Mouse (Mus musculus) MEL (cell line): Measurements from ENCODE around the gene Ablim2. TPM values are rescaled to one million over a fixed set of nuclear protein-coding genes. Genes with fewer than 3 reads are reported as not detected.

Experiments
- DNase-seq: peaks from one replicate; pipeline ENCODE4 v3.0.0; 2011; ENCODE audit warnings: low read depth, low spot score
- H3K27ac ChIP-seq: 2 replicates; pipeline ENCODE4 v1.5.1; 2012; ENCODE audit warnings: low read depth, mild to moderate bottlenecking, control low read depth, low read length, moderate library complexity; ENCODE audit not compliant: control insufficient read depth
- H3K27me3 ChIP-seq, 2 experiments: fragments of 150-350 bp in 1 of 2; sonication (generic) in 1 of 2; 2 replicates each; pipeline ENCODE4 v1.6.1; 2012; ENCODE audit warnings: low read length in 2 of 2, mild to moderate bottlenecking in 2 of 2, improper control_type of control experiment in 1 of 2, moderate library complexity in 1 of 2; ENCODE audit not compliant: insufficient read depth in 2 of 2, control insufficient read depth in 1 of 2
- H3K36me3 ChIP-seq, 2 experiments: 2 replicates each; pipeline ENCODE4 v1.6.1; 2012 to 2014; ENCODE audit warnings: low read length in 2 of 2, improper control_type of control experiment in 1 of 2, inconsistent platforms in 1 of 2, mild to moderate bottlenecking in 1 of 2; ENCODE audit not compliant: insufficient read depth in 2 of 2, control insufficient read depth in 1 of 2
- H3K4me1 ChIP-seq, 2 experiments: fragments of 150-350 bp in 1 of 2; sonication (generic) in 1 of 2; 2 replicates each; pipeline ENCODE4 v1.6.1; 2012; ENCODE audit warnings: low read length in 2 of 2, improper control_type of control experiment in 1 of 2, mild to moderate bottlenecking in 1 of 2; ENCODE audit not compliant: insufficient read depth in 2 of 2, control insufficient read depth in 1 of 2
- H3K4me3 ChIP-seq, 2 experiments: fragments of 150-350 bp in 1 of 2; sonication (generic) in 1 of 2; 2 replicates each; pipeline ENCODE4 v1.5.1; 2012; ENCODE audit warnings: low read depth in 2 of 2, low read length in 2 of 2, mild to moderate bottlenecking in 2 of 2, moderate library complexity in 2 of 2, control low read depth in 1 of 2, improper control_type of control experiment in 1 of 2; ENCODE audit not compliant: control insufficient read depth in 1 of 2, insufficient read depth in 1 of 2
- H3K79me2 ChIP-seq: 2 replicates; pipeline ENCODE4 v1.6.1; 2012; ENCODE audit warnings: mild to moderate bottlenecking, low read length, moderate library complexity; ENCODE audit not compliant: control insufficient read depth, poor library complexity, insufficient read depth
- H3K9ac ChIP-seq: 2 replicates; pipeline ENCODE4 v1.6.1; 2012; ENCODE audit warnings: low read depth, mild to moderate bottlenecking, control low read depth, low read length, moderate library complexity; ENCODE audit not compliant: control insufficient read depth, poor library complexity, severe bottlenecking
- H3K9me3 ChIP-seq: fragments of 150-350 bp; sonication (generic); replicated peaks from 2 replicates; pipeline ENCODE4 v1.6.1; 2012; ENCODE audit warnings: mild to moderate bottlenecking, low read length, improper control_type of control experiment, moderate library complexity; ENCODE audit not compliant: insufficient read depth
- CHD2 ChIP-seq: IDR thresholded peaks from 2 replicates; pipeline ENCODE4 v1.6.1; 2011; ENCODE audit warnings: low read length, improper control_type of control experiment
- CTCF ChIP-seq, 3 experiments: IDR thresholded peaks in 2 of 3; conservative IDR thresholded peaks in 1 of 3; 2 replicates each; pipeline ENCODE4 v1.5.1; 2011 to 2012; ENCODE audit warnings: low read length in 3 of 3, low read depth in 2 of 3, mild to moderate bottlenecking in 2 of 3, improper control_type of control experiment in 1 of 3, inconsistent platforms in 1 of 3, mixed read lengths in 1 of 3, moderate library complexity in 1 of 3; ENCODE audit not compliant: control insufficient read depth in 1 of 3, insufficient read depth in 1 of 3, poor library complexity in 1 of 3, severe bottlenecking in 1 of 3
- E2F4 ChIP-seq: IDR thresholded peaks from 2 replicates; pipeline ENCODE4 v1.6.1; 2011; ENCODE audit warnings: low read depth, low read length, improper control_type of control experiment, borderline replicate concordance
- ELF1 ChIP-seq: IDR thresholded peaks from 2 replicates; pipeline ENCODE4 v1.6.1; 2014; ENCODE audit warnings: low read depth, mild to moderate bottlenecking, inconsistent platforms, low read length, improper control_type of control experiment, moderate library complexity
- EP300 ChIP-seq, 2 experiments: IDR thresholded peaks; 2 replicates each; pipeline ENCODE4 v1.6.1; 2011; ENCODE audit warnings: improper control_type of control experiment in 2 of 2, low read length in 2 of 2, low read depth in 1 of 2, mild to moderate bottlenecking in 1 of 2
- GABPA ChIP-seq: IDR thresholded peaks from 2 replicates; pipeline ENCODE4 v1.6.1; 2012; ENCODE audit warnings: low read depth, mild to moderate bottlenecking, inconsistent platforms, low read length, improper control_type of control experiment, moderate library complexity
- JUND ChIP-seq: IDR thresholded peaks from 2 replicates; pipeline ENCODE4 v1.6.1; 2011; ENCODE audit warnings: low read depth, mild to moderate bottlenecking, improper control_type of control experiment, low read length
- MAFK ChIP-seq: IDR thresholded peaks from 2 replicates; pipeline ENCODE4 v1.6.1; 2011; ENCODE audit warnings: low read depth, mild to moderate bottlenecking, low read length, improper control_type of control experiment, borderline replicate concordance
- MAX ChIP-seq: IDR thresholded peaks from 2 replicates; pipeline ENCODE4 v1.6.1; 2011; ENCODE audit warnings: low read length, improper control_type of control experiment
- MEF2A ChIP-seq: IDR thresholded peaks from 2 replicates; pipeline ENCODE4 v1.6.1; 2014; ENCODE audit warnings: low read depth, mild to moderate bottlenecking, inconsistent platforms, low read length, improper control_type of control experiment; ENCODE audit not compliant: poor library complexity, insufficient replicate concordance, severe bottlenecking; ENCODE audit errors: extremely low read depth
- MXI1 ChIP-seq: IDR thresholded peaks from 2 replicates; pipeline ENCODE4 v1.6.1; 2011; ENCODE audit warnings: mild to moderate bottlenecking, low read depth, low read length, improper control_type of control experiment
- MYB ChIP-seq: IDR thresholded peaks from 2 replicates; pipeline ENCODE4 v1.6.1; 2011; ENCODE audit warnings: mild to moderate bottlenecking, low read depth, low read length, improper control_type of control experiment
- NELFE ChIP-seq: IDR thresholded peaks from 2 replicates; pipeline ENCODE4 v1.6.1; 2011; ENCODE audit warnings: low read depth, low read length, improper control_type of control experiment
- NRF1 ChIP-seq: IDR thresholded peaks from 2 replicates; pipeline ENCODE4 v1.6.1; 2014; ENCODE audit warnings: low read depth, mild to moderate bottlenecking, inconsistent platforms, low read length, improper control_type of control experiment, moderate library complexity; ENCODE audit not compliant: poor library complexity, insufficient read depth, severe bottlenecking
- POLR2A ChIP-seq, 2 experiments: IDR thresholded peaks; 2 replicates each; pipeline ENCODE4 v1.6.1; 2011 to 2012; ENCODE audit warnings: low read length in 2 of 2, mild to moderate bottlenecking in 2 of 2, control low read depth in 1 of 2, improper control_type of control experiment in 1 of 2, low read depth in 1 of 2, moderate library complexity in 1 of 2; ENCODE audit not compliant: control insufficient read depth in 1 of 2, insufficient read depth in 1 of 2, poor library complexity in 1 of 2
- RAD21 ChIP-seq: IDR thresholded peaks from 2 replicates; pipeline ENCODE4 v1.6.1; 2011; ENCODE audit warnings: mild to moderate bottlenecking, low read depth, low read length, improper control_type of control experiment
- RCOR1 ChIP-seq: IDR thresholded peaks from 2 replicates; pipeline ENCODE4 v1.6.1; 2012; ENCODE audit warnings: low read depth, mild to moderate bottlenecking, inconsistent platforms, low read length, improper control_type of control experiment
- SIN3A ChIP-seq: IDR thresholded peaks from 2 replicates; pipeline ENCODE4 v1.6.1; 2012; ENCODE audit warnings: low read length, improper control_type of control experiment, inconsistent platforms
- SMC3 ChIP-seq: IDR thresholded peaks from 2 replicates; pipeline ENCODE4 v1.6.1; 2011; ENCODE audit warnings: low read depth, low read length, improper control_type of control experiment
- TAL1 ChIP-seq: IDR thresholded peaks from 2 replicates; pipeline ENCODE4 v1.6.1; 2012; ENCODE audit warnings: mild to moderate bottlenecking, inconsistent platforms, low read length, moderate library complexity, mixed read lengths
- TBP ChIP-seq: IDR thresholded peaks from 2 replicates; pipeline ENCODE4 v1.8.0; 2011; ENCODE audit warnings: low read depth, low read length, improper control_type of control experiment
- TCF12 ChIP-seq: IDR thresholded peaks from 2 replicates; pipeline ENCODE4 v1.6.1; 2014; ENCODE audit warnings: low read depth, mild to moderate bottlenecking, inconsistent platforms, low read length, improper control_type of control experiment, moderate library complexity
- UBTF ChIP-seq: IDR thresholded peaks from 2 replicates; pipeline ENCODE4 v1.6.1; 2012; ENCODE audit warnings: low read depth, mild to moderate bottlenecking, inconsistent platforms, low read length, improper control_type of control experiment, moderate library complexity, borderline replicate concordance; ENCODE audit not compliant: insufficient read depth
- USF2 ChIP-seq, 2 experiments: IDR thresholded peaks; 2 replicates each; pipeline ENCODE4 v1.6.1; 2011 to 2012; ENCODE audit warnings: improper control_type of control experiment in 2 of 2, low read length in 2 of 2, borderline replicate concordance in 1 of 2, inconsistent platforms in 1 of 2, low read depth in 1 of 2, mild to moderate bottlenecking in 1 of 2; ENCODE audit not compliant: insufficient read depth in 1 of 2
- ZC3H11A ChIP-seq: IDR thresholded peaks from 2 replicates; pipeline ENCODE4 v1.6.1; 2012; ENCODE audit warnings: low read depth, mild to moderate bottlenecking, inconsistent platforms, low read length, improper control_type of control experiment
- ZKSCAN1 ChIP-seq: IDR thresholded peaks from 2 replicates; pipeline ENCODE4 v1.6.1; 2012; ENCODE audit warnings: low read depth, mild to moderate bottlenecking, inconsistent platforms, low read length, improper control_type of control experiment, moderate library complexity
- ZMIZ1 ChIP-seq: IDR thresholded peaks from 2 replicates; pipeline ENCODE4 v1.6.1; 2012; ENCODE audit warnings: low read depth, mild to moderate bottlenecking, inconsistent platforms, low read length, improper control_type of control experiment, moderate library complexity
- ZNF384 ChIP-seq: IDR thresholded peaks from 2 replicates; pipeline ENCODE4 v1.6.1; 2012; ENCODE audit warnings: low read depth, mild to moderate bottlenecking, inconsistent platforms, low read length, improper control_type of control experiment
- polyA plus RNA-seq, 2 experiments: library from polyadenylated mRNA; stranded (reverse) in 1 of 2; unstranded in 1 of 2; fragments of >175 nt in 1 of 2; fragments of >200 nt in 1 of 2; gene quantifications; 2 replicates each; pipeline versions ENCODE4 v1.2.1 to v1.2.4; 2012; ENCODE audit warnings: low replicate concordance in 2 of 2, low read depth in 1 of 2; ENCODE audit not compliant: insufficient read length in 2 of 2, insufficient read depth in 1 of 2, missing spikeins in 1 of 2
- total RNA-seq: library from RNA; depleted of rRNA; stranded (reverse); fragments of 300-350 nt; gene quantifications from 2 replicates; pipeline ENCODE4 v1.2.3, GENCODE M21; 2012

Ablim2 gene
- total and polyA plus RNA-seq, 3 experiments, result not detected

DNA sequence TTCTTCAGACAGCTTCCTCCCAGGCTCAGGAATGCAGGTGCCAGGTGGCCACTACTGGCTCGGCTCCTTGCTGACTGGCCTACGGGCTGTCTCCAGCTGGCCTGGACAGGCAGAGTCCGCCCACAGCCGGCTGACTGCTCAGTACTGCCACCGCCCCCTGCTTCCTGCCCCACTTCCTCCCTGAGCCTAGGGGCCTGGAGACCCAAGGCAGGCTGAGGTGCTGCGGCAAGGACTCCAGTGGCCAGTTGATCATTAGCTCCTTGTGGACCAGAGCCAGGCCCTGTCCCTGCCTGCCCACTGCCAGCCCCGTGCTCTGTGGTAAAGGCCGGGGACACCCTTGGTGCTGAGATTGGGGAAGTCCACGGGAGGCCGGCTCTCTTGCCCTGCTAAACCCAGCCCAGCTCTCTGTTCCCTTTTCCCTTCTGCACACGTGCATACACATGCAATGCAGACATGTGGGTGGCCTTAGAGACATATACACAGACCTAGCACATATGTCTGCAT is 28.7 kb upstream of the Ablim2 start:
- H3K4me3 ChIP-seq, result no peak overlapping the region
- H3K4me1 ChIP-seq, result no peaks in the 10 kb centered on the region
- no peaks in the 10 kb centered on the region for H3K79me2 ChIP-seq
- no peak for DNase-seq
- H3K36me3 ChIP-seq, result no peaks in the 10 kb centered on the region
- no peak overlapping the region for H3K27ac ChIP-seq
- no peak overlapping the region for H3K9ac ChIP-seq
- TF ChIP-seq MYB (no peak), GABPA (no peak), SIN3A (no peak), RAD21 (no peak), MAFK (no peak), EP300 (IDR thresholded peaks at IDR 0.05; ENCODE audit: low read depth in 1 of 2, low read length in 2 of 2) (no peak), MXI1 (no peak), MEF2A (no peak), CTCF (IDR thresholded peaks at IDR 0.05 in 2 of 3, conservative IDR thresholded peaks at IDR 0.05 in 1 of 3; ENCODE audit: control insufficient read depth in 1 of 3, insufficient read depth in 1 of 3, low read depth in 2 of 3, low read length in 3 of 3, poor library complexity in 1 of 3, severe bottlenecking in 1 of 3) (no peak), ZNF384 (no peak), TCF12 (no peak), UBTF (no peak), NRF1 (no peak), JUND (no peak), ZKSCAN1 (no peak), TAL1 (no peak), CHD2 (no peak), MAX (no peak), USF2 (IDR thresholded peaks at IDR 0.05; ENCODE audit: borderline replicate concordance in 1 of 2, insufficient read depth in 1 of 2, low read depth in 1 of 2, low read length in 2 of 2) (no peak)
- no peaks in the 10 kb centered on the region for H3K27me3 ChIP-seq
- no peaks in the 10 kb centered on the region for H3K9me3 ChIP-seq

GRCm38 (mm10) chr5:35729844-35730243 is 27.8 kb upstream of the Ablim2 start:
- no peaks in the 10 kb centered on the region for H3K79me2 ChIP-seq
- H3K36me3 ChIP-seq, result no peaks in the 10 kb centered on the region
- no peaks in the 10 kb centered on the region for H3K4me1 ChIP-seq
- no peaks in the 10 kb centered on the region for H3K9me3 ChIP-seq
- H3K27ac ChIP-seq, result no peak overlapping the region
- no peak overlapping the region for H3K4me3 ChIP-seq
- TF ChIP-seq ELF1, result no peak
- TF ChIP-seq ZC3H11A, result no peak
- TF ChIP-seq ZMIZ1, result no peak
- TF ChIP-seq TBP, result no peak
- no peak for TF ChIP-seq RAD21
- no peak for TF ChIP-seq MXI1
- no peak for TF ChIP-seq UBTF
- no peak for TF ChIP-seq CHD2
- no peak for TF ChIP-seq POLR2A (IDR thresholded peaks at IDR 0.05; ENCODE audit: control insufficient read depth in 1 of 2, insufficient read depth in 1 of 2, low read depth in 1 of 2, low read length in 2 of 2, poor library complexity in 1 of 2)
- no peak for TF ChIP-seq JUND
- no peak for TF ChIP-seq E2F4
- TF ChIP-seq RCOR1, result no peak
- TF ChIP-seq SMC3, result no peak
- TF ChIP-seq NELFE, result no peak
- TF ChIP-seq TCF12, result no peak
- no peak for TF ChIP-seq EP300 (IDR thresholded peaks at IDR 0.05; ENCODE audit: low read depth in 1 of 2, low read length in 2 of 2)
- TF ChIP-seq SIN3A, result no peak
- DNase-seq, result no peak
- H3K27me3 ChIP-seq, result no peaks in the 10 kb centered on the region
- H3K9ac ChIP-seq, result no peak overlapping the region
